Mouse (Mus musculus): ENCODE results near the gene Gm28043.

Gm28043 gene

GRCm38 (mm10) chr17:29680921-29681320 lies 66.2 kb downstream of the Gm28043 start:
- no peak for DNase-seq (ENCODE audit: low spot score)

- no peak for DNase-seq (ENCODE audit: low spot score)
These were observed 67.0 kb downstream of the Gm28043 start for GRCm38 (mm10) chr17:29681669-29682068.

GRCm38 (mm10) chr17:29682261-29682660 lies 67.6 kb downstream of the Gm28043 start:
- DNase-seq (ENCODE audit: low spot score), result no peak

GRCm38 (mm10) chr17:29683127-29683526 lies 68.5 kb downstream of the Gm28043 start:
- no peak for DNase-seq (ENCODE audit: low spot score)

- DNase-seq (ENCODE audit: low spot score), result no peak
These were observed 69.6 kb downstream of the Gm28043 start for GRCm38 (mm10) chr17:29684275-29684674.

- DNase-seq (ENCODE audit: low spot score), result no peak
These were observed 72.1 kb downstream of the Gm28043 start for GRCm38 (mm10) chr17:29686771-29687170.

- no peak for DNase-seq (ENCODE audit: low spot score)
These were observed 72.7 kb downstream of the Gm28043 start for GRCm38 (mm10) chr17:29687373-29687772.

GRCm38 (mm10) chr17:29688610-29689009 lies 73.9 kb downstream of the Gm28043 start:
- DNase-seq (ENCODE audit: low spot score), result no peak

GRCm38 (mm10) chr17:29690257-29690656 lies 75.6 kb downstream of the Gm28043 start:
- DNase-seq (ENCODE audit: low spot score), result no peak

GRCm38 (mm10) chr17:29692827-29693226 lies 78.2 kb downstream of the Gm28043 start:
- no peak for DNase-seq (ENCODE audit: low spot score)

- no peak for DNase-seq (ENCODE audit: low spot score)
These were observed 78.9 kb downstream of the Gm28043 start for GRCm38 (mm10) chr17:29693571-29693970.

GRCm38 (mm10) chr17:29694516-29694915 lies 79.8 kb downstream of the Gm28043 start:
- DNase-seq (ENCODE audit: low spot score), result no peak

- no peak for DNase-seq (ENCODE audit: low spot score)
These were observed 82.3 kb downstream of the Gm28043 start for GRCm38 (mm10) chr17:29696940-29697339.

- no peak for DNase-seq (ENCODE audit: low spot score)
These were observed 83.7 kb downstream of the Gm28043 start for GRCm38 (mm10) chr17:29698421-29698820.

- no peak for DNase-seq (ENCODE audit: low spot score)
These were observed 85.9 kb downstream of the Gm28043 start for GRCm38 (mm10) chr17:29700573-29700972.

GRCm38 (mm10) chr17:29702938-29703710 lies 88.4 kb downstream of the Gm28043 start:
- no peak for DNase-seq (ENCODE audit: low spot score)

- DNase-seq (ENCODE audit: low spot score), result peak; percentile 46
These were observed 90.1 kb downstream of the Gm28043 start for GRCm38 (mm10) chr17:29704781-29705180.

GRCm38 (mm10) chr17:29705881-29706280 lies 91.2 kb downstream of the Gm28043 start:
- no peak for DNase-seq (ENCODE audit: low spot score)

- DNase-seq (ENCODE audit: low spot score), result no peak
These were observed 92.4 kb downstream of the Gm28043 start for GRCm38 (mm10) chr17:29706981-29707545.

- DNase-seq (ENCODE audit: low spot score), result no peak
These were observed 94.1 kb downstream of the Gm28043 start for GRCm38 (mm10) chr17:29708783-29709182.

GRCm38 (mm10) chr17:29710562-29711044 lies 95.9 kb downstream of the Gm28043 start:
- no peak for DNase-seq (ENCODE audit: low spot score)

GRCm38 (mm10) chr17:29711076-29711744 lies 96.5 kb downstream of the Gm28043 start:
- no peak for DNase-seq (ENCODE audit: low spot score)
